Mouse (Mus musculus) CD4-positive helper T cell, adult 2 months (primary cell): ENCODE measurements around the gene Defb30.
A peak's percentile ranks its signal among the peaks of the same experiment; 100 is the strongest.

Source experiments
- DNase-seq: peaks from one replicate; pipeline ENCODE4 v3.0.0-alpha.2; 2012; ENCODE audit warnings: low read depth, missing footprints, low spot score

Defb30 gene

GRCm38 (mm10) chr14:63049910-63050370 is at the start of gene Defb30:
Gene Defb30, minus strand, starts transcription at chr14:63049960.
- DNase-seq = no peak

DNA sequence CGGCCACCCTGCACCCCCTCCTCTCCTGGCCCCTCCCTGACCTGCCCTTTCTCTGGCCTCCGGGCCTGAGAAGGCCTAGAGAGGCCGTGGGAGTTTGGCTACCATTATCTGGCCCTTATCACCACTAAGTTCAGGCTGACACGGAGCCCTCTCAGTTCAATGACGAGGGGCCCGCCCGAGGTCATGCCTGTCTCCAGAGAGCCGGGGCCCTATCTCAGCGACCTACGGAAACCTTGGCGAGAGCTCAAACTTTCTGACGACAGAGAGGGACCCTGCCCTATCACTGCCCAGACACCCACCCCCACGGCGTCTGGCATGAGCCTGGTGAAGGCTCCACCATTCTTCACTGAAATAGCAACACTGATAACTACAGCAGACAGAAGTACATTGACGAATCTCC is 17.9 kb upstream of the Defb30 start:
- no peak for DNase-seq

DNA sequence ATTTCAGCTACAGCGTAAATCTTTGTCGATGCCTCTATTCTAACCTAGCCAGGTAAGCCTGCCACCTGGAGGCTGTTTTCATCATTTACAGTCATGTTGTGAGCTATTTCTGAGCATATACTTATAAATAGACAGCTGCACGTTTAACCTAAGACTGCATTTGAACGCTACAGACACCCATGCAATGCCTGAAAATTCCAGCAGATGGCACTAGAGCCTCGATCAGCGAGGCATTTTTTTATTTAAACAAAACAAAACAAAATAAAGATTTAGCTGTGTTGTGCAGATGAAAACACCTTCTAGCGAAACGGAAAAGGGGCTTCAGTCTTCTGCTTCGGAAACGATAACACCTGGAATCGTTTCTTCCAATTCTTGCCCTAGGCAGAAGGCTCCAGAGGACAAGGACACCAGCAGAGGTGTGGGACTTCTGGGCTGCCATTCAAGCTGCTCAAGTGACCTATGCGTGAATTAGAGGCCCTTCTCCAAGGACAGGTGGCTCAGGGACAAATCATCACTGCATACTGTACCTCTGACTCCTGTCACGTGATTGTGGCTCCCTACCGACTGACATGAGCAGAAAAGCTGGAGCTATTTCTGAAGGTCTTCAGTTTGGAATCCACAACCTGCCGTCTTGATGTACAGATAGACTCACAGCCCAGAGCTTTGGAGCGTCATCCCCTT is 17.0 kb upstream of the Defb30 start:
- DNase-seq = peak; percentile 65

DNA sequence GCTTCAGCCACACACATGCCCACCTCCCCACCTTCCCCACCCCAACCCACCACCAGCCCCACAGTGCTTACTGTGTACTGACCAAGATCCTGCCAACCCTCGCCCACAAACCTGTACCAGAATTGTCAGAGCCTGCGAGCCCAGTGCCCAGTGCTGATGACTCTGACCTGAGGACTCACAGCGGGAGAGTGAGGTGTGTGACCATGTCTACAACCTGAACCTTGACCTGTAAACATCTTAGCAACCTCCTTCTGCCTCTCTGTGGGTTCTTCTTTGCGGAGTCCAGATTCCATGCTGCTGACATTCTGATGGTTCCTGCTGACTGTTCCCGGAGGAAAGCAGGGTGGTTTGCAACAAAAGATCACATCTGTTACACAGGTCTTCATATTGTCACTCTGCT is 15.6 kb upstream of the Defb30 start:
- DNase-seq = no peak

DNA sequence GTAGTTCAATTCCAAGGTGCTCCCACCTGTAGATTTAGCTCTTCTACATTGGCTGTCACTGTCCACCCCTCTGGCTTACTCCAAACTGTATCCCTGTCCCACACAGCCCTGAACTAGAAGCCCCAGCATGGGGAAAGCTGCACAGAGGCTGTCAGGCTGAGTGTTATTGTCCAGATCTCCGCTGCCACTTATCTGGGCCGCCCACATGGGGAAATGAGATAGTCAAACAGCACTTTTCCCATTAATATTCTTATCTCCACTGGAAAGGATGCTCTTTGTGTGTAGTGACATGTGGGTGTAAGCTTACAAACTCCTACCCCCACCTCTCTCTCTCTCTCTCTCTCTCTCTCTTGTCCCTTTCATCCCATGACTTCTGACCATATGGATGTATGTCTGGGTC is 12.4 kb upstream of the Defb30 start:
- DNase-seq = no peak

DNA sequence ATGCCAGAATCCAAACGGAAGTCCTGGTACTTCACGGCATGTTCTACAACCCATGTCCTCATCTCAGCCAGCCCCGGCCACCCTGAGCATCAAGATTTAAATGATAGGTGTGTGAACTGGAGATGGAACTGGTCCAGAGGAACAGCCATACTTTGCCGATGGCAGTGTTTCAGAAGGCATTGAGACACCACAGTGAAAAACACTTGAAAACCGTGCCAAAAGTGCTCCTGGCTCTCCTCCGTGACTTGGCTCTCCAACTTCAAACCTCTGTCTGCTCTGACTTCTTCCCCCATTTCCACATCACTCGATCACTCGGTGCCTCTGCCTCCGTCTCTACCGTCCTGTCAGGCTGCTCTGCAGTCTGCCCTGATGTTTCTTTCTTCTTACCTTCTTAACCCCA is 10.6 kb upstream of the Defb30 start:
- DNase-seq = no peak

DNA sequence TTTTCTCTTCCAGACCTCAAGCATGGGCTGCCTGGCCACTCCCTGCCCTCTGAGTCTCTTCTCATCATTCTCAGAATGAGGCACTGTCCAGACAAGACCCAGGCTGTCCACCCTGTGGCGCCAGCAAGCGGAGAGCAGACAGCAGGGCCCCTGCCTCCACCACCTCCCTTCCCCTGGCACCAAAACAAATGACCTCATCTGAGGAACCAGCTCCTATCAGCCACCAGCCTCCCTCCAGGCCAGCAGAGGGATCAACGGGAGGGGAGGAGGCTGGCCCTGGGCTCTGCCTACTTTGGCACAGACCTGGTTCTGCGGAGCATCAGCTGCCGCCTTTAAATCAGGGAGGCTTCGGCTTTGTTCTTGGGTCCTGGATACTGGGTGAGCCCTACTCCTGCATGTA is 5.0 kb upstream of the Defb30 start:
- DNase-seq = no peak

DNA sequence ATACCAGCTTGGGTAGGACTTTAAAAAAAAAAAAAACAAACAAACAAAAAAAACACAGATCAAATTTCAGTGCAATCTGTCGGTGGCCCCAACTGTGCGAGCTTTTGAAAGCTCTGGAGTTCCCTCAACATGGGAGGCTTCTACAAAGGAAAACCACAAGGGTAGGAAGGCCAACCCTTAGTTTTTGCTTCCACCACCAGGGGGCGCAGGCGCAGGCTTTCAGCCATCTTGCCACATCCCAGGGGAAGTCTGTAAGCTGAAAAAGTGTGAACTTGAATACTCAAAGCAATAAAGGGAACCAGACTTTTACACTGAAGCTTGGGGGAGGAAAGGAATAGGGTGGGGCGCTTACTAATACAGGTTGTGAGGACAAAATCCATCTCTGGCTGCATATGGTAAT is 1.0 kb upstream of the Defb30 start:
- peak; percentile 43 for DNase-seq

DNA sequence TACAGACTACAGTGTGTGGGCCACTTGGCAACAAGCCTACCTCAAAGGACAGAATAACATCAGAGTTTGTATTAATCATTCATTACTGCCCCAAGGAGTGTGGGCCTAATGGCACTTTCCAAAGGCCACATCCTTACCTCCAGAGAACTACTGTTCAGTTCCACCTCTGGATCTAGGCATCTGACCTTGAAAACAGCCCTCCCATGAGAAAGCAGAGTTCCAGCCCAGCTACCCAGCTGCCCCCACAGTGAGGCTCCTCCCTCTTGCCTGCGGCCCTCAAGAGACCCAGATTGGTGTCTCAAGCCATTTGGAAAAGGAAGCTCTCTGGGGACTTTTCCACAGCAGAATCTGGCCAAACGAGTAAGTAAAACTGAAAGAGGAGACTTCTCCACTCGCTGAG is 3.1 kb downstream of the Defb30 start, which contains the start of gene Defb42:
Gene Defb42, plus strand, starts transcription at position 301 of the 400 bp plus-strand sequence.
- DNase-seq = no peak

- DNase-seq = no peak
Measured at GRCm38 (mm10) chr14:63020524-63021156, 29.1 kb downstream of the Defb30 start.

DNA sequence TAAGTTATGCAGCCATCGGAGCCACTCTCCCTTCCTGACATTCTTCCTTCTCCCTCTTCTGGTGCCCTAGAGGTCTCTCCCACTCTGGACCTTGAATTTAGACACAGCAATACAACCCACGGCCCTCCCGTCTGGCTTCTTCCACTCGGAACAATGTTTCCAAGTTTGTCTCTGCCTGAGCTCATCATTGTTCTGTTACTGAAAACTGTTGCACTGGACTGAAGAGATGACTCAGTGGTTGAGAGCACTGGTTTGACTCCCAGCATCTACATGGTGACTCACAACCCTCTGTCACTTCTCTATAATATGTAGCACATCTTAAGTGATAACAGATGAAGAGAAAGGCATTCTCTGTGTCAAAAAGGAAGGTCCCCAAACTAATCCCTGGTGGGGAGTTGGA is 35.1 kb downstream of the Defb30 start:
- no peak for DNase-seq

DNA sequence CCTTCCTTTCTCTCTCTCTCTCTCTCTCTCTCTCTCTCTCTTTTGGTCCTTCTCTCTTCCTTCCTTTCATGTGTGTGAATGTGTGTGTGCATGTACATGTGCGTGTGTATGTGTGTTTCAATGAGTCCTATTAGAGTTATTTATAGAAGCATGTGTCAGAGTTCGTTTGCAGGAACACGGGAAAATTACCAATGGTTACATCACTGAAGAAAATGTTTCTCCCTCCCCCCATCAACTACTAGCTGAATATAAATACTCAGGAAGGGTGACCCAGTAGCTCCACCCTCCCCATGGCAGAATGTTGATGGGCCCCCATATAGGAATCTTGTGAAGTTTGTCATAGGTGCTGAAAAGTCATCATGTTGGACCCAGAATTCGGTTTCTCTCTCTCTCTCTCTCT is 36.7 kb downstream of the Defb30 start:
- DNase-seq = no peak

DNA sequence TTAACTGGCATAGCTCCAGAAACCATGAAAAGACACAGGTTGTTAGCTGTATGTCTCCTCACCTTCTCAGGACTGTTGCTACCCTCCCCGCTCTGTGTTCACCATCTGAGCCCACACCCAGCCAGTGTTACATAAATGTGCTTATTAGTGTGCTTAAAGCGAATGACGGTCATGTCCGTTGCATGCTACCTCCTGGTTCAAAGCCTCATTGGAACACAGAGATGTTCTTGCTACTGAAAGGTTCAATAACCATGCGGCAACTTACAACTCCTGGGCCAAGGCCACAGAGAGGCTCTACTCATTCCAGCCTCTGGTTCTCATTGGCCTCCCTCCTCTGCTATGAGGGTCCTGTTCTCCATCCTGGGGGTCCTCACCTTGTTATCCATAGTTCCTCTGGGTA is 38.3 kb downstream of the Defb30 start, which contains the start of gene Defb43:
Gene Defb43, plus strand, starts transcription at position 301 of the 400 bp plus-strand sequence.
- no peak for DNase-seq

- DNase-seq = no peak
Measured at GRCm38 (mm10) chr14:63002588-63002987, 47.2 kb downstream of the Defb30 start.

GRCm38 (mm10) chr14:62998977-62999376 is 50.8 kb downstream of the Defb30 start:
- DNase-seq = no peak

GRCm38 (mm10) chr14:62997777-62998176 is 52.0 kb downstream of the Defb30 start, which contains the start of gene Defb47:
Gene Defb47, plus strand, starts transcription at chr14:62998077.
- no peak for DNase-seq

- DNase-seq = no peak
Measured at GRCm38 (mm10) chr14:62991849-62992510, 57.8 kb downstream of the Defb30 start.

- DNase-seq = no peak
Measured at GRCm38 (mm10) chr14:62991271-62991670, 58.5 kb downstream of the Defb30 start.

- no peak for DNase-seq
Measured at GRCm38 (mm10) chr14:62984410-62984809, 65.3 kb downstream of the Defb30 start, which contains the start of gene Defb48. Gene Defb48, minus strand, starts transcription at chr14:62984510.
